Comparison of ENCODE assay signal across 8 mouse cellular contexts in genomic region chr8:94012013-94012951, GRCm38 (mm10). TPM values are rescaled to one million over a fixed set of nuclear protein-coding genes. Genes with fewer than 3 reads are reported as not detected.
DNase-seq lines count a peak whose midpoint lies in the region; ATAC-seq lines count a peak whose summit lies in the region.

Amfr (minus strand) TSS chr8:94012842.

- peaks cover 36% of the 10 kb centered on the region for H3K4me1 ChIP-seq in hindbrain, embryonic 15.5 days (replicated peaks)

- DNase-seq in adipocyte (ENCODE audit: low spot score), result peak; percentile 61
- DNase-seq in cerebellum, postnatal 4 days (ENCODE audit: low spot score in 2 of 2), result peak; percentile 33 to 70
- peak; percentile 32 for DNase-seq in gastrocnemius, adult 18-20 months (ENCODE audit: low spot score)
- DNase-seq in left cerebral cortex, postnatal 10 days (ENCODE audit: extremely low spot score in 1 of 2, low spot score in 2 of 2), result peak; percentile 15 to 78
- peak; percentile 44 for DNase-seq in right cerebral cortex, postnatal 14 days
- DNase-seq in yolk sac, embryonic 10.5 days (ENCODE audit: low spot score), result peak; percentile 79

- peak; percentile 92 for ATAC-seq in hindbrain, embryonic 15.5 days (ENCODE audit: low FRiP score, low read depth)
- peak; percentile 66 for ATAC-seq in megakaryocyte progenitor cell, adult 5-6 weeks (replicated peaks; ENCODE audit: poor library complexity)

- H3K27me3 ChIP-seq in hindbrain, embryonic 15.5 days, result no peaks in the 10 kb centered on the region

- no peaks in the 10 kb centered on the region for H3K36me3 ChIP-seq in hindbrain, embryonic 15.5 days

- peak within 1 kb of the TSS; percentile 85 for H3K4me3 ChIP-seq in hindbrain, embryonic 15.5 days

- intact Hi-C loops in left cerebral cortex, postnatal 10 days (cut with DNase I), result no loop called here

- no peaks in the 10 kb centered on the region for H3K9me3 ChIP-seq in hindbrain, embryonic 15.5 days

- WGBS in hindbrain, embryonic 15.5 days, result under 1% methylated on average over 87 of the region's 130 CpGs

- H3K9ac ChIP-seq in hindbrain, embryonic 15.5 days, result peak within 1 kb of the TSS; percentile 96

- H3K27ac ChIP-seq in hindbrain, embryonic 15.5 days (replicated peaks), result peak within 1 kb of the TSS; percentile 94

- peak within 1 kb of the TSS; percentile 79 for H3K4me2 ChIP-seq in hindbrain, embryonic 15.5 days

RNA-seq across cellular contexts. Expression of gene Amfr, which starts in this region (rescaled TPM):
- total RNA-seq in gastrocnemius, adult 18-20 months (2021), result 100 to 1,000 TPM; 106 to 122 TPM
- polyA plus RNA-seq in hindbrain, embryonic 15.5 days (2015; fragmentation: Nextera tagmentation; extraction: Ambion mirVana), result 76.0 and 84.9 TPM in 2 replicates
- total RNA-seq in left cerebral cortex, postnatal 10 days (2021), result 100 to 1,000 TPM; 129 to 132 TPM
- 31.0 and 31.5 TPM in 2 replicates for total RNA-seq in megakaryocyte progenitor cell, adult 5-6 weeks (2015)
- 62.6 and 132 TPM in 2 replicates for total RNA-seq in megakaryocyte progenitor cell, adult 5-6 weeks (2017)

Comparison
In these comparisons a context has a peak if more than half of its experiments do, and no peak if none do; other contexts are left out.
1. Peak in every context shown above with its lines: DNase-seq, ATAC-seq, H3K4me3 ChIP-seq and H3K27ac ChIP-seq.